Mouse (Mus musculus): ENCODE data around the gene Efcab3.

Gene Efcab3

GRCm38 (mm10) chr11:105149353-105149752 lies 86.0 kb downstream of the Efcab3 start:
- no peak for DNase-seq (ENCODE audit: low spot score)

- no peak for DNase-seq (ENCODE audit: low spot score)
Observed at GRCm38 (mm10) chr11:105149766-105150165, 86.4 kb downstream of the Efcab3 start.

- no peak for DNase-seq (ENCODE audit: low spot score)
Observed at GRCm38 (mm10) chr11:105150691-105151090, 87.3 kb downstream of the Efcab3 start.

DNA sequence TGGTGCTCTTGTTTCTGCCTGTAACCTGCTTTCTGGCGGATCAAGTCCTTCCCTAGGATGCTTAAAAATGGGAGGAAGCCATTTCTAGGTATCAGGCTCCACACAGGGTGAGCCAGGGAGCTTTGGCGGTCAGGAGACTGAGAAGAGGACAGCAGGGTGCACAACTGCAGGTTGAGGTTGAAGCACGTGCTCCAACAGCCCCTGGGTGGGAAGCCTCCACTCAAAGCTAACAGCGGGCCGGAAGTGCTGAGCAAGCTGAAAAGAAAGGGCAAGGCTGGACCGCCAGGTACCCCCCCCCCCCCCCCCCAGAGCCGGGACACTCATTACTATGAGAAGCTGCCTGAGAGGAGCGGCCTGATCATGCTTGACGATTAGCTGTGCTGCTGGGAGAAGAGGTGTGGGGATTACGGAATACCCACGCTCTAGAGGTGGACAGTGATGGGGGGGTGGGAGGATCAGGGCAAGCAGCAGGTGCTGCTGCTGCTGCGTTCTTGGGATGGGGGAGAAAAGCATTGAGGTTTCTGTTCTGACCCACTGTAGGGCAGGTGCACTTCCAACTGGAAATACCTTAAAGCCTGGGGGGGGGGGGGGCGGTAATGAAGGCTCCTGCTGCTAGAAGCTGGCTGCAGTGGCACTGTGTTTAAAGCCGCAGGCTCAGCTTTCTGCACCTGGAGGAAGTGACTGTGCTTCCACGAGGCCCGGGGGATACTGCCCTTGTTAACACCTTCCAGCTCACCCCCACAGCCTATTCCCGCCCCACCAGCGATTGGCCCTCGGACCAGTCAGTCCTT lies 88.0 kb downstream of the Efcab3 start:
- DNase-seq (ENCODE audit: low spot score) = no peak

DNA sequence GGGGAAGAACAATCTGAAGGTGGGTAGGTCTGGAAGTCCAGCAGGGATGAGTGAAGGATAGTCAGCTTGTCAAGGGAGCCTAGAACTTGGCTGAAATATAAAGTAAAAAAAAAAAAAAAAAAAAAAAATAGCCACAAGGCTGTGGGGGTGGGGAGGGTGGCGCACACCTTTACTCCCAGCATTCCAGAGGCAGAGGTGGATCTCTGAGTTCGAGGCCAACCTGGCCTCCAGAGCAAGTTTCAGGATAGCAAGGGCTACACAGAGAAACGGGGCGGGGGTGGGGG lies 88.6 kb downstream of the Efcab3 start:
- no peak for DNase-seq (ENCODE audit: low spot score)

GRCm38 (mm10) chr11:105152357-105152899 lies 89.0 kb downstream of the Efcab3 start:
- DNase-seq (ENCODE audit: low spot score) = no peak

GRCm38 (mm10) chr11:105153068-105153833 lies 89.9 kb downstream of the Efcab3 start:
- peak; percentile 7 for DNase-seq (ENCODE audit: low spot score)

GRCm38 (mm10) chr11:105155915-105156314 lies 92.5 kb downstream of the Efcab3 start:
- no peak for DNase-seq (ENCODE audit: low spot score)

DNA sequence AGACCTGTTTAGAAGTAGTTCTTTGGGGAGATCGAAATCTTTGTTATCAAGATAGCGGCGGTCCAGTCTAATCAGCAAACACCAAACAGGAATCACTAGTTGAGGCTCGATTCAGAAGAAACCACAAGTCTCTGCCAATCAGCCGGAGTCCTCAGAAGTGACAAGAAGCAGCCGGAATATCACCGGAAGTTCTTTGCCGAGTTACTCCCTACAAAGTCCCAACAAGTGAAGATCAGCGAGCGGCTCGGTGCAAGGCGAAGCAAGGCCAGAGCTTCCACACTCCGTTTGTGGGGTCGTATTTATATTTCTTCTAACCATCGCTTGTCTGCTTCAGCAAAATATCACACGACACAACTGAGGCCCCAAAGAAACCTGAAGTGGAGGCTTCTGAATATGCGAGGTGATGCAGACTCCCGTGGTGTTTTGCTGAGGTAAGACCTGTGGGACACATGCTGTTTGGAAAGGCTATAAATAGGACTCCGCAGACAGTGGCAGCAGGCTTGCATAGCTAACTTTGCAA lies 93.4 kb downstream of the Efcab3 start:
- no peak for DNase-seq (ENCODE audit: low spot score)

DNA sequence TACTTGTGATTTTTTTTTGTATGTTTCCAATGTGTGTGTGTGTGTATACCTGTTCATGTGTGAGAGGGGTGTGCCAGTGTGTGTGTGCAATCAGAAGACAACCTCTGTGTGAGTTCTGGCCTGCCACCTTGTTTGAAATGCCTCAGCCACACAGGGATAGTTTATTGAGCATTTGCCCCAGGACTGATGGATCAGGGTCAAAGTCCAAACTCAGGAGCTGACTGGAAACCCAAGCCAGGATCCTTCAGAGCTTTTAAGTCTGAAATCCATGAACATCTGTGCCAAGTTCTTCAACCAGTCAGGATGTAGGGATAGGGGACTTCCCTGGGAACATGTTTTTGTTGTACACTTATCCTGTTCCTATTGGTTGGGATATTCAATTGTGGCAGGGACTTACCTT lies 94.7 kb downstream of the Efcab3 start:
- no peak for DNase-seq (ENCODE audit: low spot score)

GRCm38 (mm10) chr11:105159673-105160360 lies 96.4 kb downstream of the Efcab3 start:
- DNase-seq (ENCODE audit: low spot score) = no peak

GRCm38 (mm10) chr11:105161411-105161810 lies 98.0 kb downstream of the Efcab3 start:
- DNase-seq (ENCODE audit: low spot score) = no peak

DNA sequence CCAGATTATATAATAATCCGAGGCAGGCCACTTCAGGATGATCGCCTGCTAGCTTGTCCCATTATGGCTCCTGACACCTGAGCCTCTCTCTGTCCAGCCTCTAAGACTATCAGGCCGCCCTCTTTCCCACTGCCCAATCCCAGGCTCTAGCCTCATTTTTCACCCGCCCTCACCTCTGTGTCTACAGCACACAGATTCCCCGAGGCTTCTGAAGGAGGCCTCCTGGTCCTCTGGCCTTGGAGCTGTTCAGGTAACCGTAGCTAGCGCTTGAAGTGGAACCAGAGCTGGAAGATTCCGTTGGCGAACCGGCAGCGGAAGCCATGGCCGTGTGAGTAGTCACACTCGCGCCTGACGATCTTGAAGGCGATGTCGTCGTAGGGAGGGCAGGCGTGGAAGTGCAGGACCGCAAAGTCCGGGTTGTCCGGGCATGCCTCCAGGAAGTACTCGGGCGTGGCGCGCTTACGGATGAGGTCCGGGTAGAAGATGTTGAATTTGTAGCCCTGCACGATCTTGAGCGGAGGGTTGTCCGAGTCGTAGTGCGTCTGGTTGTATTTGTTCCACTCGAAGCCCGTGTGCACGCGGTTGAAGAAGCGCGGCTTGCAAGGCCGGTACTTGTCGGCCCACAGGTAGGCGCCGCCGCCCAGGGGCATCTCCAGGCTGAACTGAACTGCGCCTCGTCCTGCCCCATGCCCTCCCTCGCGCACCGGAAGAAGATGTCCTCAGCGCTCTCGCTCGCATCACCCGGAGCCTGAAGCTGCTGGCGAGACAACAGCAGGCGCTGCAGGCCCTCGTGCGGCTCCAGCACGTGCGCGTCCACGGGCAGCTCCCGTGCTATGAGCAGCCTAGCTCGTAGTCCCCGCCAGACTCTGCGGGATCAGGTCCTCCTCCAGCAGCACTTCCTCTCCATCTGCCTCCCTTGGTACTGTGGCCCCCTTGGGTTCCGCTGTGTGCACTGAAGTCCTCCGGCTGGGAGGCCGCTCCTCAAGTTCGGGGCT lies 101.4 kb downstream of the Efcab3 start:
- DNase-seq (ENCODE audit: low spot score) = no peak

DNA sequence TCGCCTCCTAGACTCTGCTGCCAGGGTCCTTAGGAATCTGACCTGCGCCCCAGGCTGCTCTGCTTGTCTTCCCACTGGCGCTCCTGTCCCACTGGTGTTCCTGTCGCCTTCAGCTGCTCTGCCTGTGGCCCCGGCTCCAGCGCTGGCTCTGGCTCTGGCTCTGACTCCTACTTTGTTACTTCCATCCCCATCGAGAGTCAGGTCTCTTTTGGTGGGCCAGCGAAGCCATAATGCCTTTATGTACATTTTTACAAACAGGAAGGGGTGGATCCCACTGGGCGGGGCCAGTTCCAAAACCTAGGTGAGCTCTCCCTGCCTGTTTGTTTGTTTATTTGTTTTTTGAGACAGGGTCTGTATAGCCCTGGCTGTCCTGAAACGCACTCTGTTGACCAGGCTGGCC lies 103.4 kb downstream of the Efcab3 start:
- no peak for DNase-seq (ENCODE audit: low spot score)

All from ovary, adult 18-20 months (tissue).